Mouse (Mus musculus) layer of hippocampus, adult 8-10 months (tissue): ENCODE measurements around the gene Akt2. TPM values are rescaled to one million over a fixed set of nuclear protein-coding genes. Genes with fewer than 3 reads are reported as not detected.

ENCODE experiments used
- DNase-seq, 2 experiments: peaks; one replicate each; pipeline ENCODE4 v3.0.0; 2022; ENCODE audit warnings: low spot score in 2 of 2
- total RNA-seq, 4 experiments: library from RNA; stranded (reverse); gene quantifications; 2 replicates each; pipeline ENCODE4 v1.2.4; 2022

Gene Akt2
- 100 to 1,000 TPM in 2 of 4 experiments, 10 to 100 TPM in 2; 72.2 to 109 (median 97.5) TPM for total RNA-seq

DNA sequence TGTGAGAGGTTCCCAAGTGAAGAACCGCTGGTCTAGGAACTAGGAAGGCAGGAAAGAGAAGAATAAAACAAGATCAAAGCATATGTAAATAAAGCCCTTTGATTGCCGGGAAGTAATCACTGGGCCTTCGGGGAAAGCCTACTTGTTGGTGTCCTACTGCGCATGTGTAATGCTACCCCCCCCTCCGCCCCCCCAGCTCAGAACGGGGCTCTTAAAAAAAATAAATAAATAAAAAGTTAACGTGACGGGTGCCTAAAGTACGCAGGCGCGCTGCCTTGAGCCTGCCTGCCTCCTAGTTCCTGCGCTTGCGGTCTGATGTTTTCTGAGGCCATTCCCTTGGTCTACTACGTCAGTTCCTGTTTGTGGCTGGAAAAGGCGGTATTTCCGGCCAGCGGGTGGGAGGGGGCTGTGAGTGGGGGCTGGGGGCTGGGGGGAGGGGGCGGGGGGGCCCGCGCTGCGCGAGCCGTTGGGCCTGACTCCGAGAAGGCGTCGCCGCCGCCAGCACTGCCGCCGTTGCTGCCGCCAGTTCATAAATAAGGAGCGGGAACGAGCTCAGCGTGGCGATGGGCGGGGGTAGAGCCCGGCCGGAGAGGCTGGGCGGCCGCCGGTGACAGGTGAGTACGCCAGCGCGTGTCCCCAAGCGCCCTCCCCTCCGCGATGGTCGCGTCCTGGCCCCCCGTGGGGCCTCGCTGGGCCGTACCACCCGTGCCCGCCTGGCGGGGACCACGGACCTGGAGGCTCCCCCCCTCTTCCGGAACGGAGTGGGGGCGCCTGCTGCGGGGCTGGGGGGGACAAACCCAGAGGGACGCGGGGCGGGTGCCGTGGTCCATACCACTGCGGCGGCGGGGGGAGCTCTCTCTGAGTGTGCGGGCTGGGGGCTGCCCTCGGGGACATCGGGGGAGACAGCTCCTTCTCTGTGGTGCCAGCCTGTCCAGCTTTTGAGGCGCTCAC, at the start of gene Akt2:
TSS of gene Akt2 (plus strand) at position 287 of the 951 bp plus-strand sequence.
- DNase-seq: peak; percentile 94 to 95

DNA sequence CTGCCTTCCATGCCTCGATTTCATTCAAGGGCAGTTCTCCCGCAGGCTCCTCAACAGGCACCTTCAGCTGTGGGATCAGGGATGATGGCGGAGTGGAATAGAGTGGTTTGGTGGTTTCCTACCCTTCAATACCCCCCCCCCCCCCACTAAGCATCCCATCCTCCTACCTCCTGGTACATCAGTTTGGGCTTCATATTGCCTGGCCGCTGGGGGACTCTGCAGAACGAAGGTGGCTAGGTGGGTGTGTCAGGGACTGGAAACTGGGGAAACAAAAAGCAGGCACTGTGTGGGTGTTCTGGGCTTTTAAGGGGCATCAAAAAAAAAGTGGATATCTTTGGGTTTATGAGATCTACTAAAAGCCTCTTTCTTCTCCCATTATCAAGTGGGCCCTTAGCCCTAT, 49.4 kb upstream of the Akt2 start:
- DNase-seq: no peak

DNA sequence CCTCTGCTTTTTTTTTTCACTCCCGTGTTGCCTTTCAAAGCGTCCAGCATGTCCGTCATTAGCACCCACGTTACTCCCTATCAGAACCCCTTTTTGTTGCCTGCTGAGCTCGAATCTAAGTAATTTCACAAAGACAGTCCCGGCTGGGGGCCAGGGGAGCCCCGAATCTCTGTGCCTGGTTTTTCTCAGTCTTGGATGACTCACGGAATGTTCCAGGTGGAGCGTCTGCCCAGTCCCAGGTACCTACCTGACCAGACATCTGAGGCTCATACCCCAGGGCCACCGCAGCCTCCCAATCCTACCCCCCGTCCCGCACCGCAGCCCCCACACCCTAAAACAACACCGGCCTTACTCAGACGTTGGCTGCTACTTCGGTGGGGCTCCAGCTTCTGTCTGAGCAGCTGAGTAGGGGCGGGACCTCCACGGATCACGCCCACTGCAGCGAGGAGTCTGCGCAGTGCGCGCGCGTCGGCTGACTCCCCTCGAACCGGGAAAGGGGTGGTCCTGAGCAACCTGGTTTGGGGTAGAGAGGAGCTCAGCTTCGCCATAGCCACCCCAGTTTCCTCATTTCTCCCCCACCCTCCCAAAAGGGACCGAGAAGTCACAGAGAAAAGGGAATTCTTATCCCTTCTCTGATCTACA, 48.8 kb upstream of the Akt2 start:
- peak; percentile 86 to 89 for DNase-seq

DNA sequence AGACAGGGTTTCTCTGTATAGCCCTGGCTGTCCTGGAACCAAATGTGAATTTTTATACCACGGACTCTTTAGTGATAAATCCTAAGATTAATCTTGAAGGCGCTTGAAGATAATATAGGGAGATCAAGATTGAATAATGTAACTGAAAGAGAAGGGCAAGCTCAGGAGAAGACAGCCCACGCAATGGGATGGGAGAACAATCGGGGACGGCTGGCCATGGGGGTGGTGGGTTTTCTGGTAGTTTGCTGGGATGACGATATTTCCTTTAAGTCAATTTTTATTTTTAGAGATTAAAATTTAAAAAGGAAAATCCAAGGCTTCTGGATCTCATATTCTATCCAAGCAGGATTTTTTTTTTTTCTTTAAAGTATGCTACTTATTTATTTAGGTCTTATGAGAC, 48.3 kb upstream of the Akt2 start:
- DNase-seq: no peak

DNA sequence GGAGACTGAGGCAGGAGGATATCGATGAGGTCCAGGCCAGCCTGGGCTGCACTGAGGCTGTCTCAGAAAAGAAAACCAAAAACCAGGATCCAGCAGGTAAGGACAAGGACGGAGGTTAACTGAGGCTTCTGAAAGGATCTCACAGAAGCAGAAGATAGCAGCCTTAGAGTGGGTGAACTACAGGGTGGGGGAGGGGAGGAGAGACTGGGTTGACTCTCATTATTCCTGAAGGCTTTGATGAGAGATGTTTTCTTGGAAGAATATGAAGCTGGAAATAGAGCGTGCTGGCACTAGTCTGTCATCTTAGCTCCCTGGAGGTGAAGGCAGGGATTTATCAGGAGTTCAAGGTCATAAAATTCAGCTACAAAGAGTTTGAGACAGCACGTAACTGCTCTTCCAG, 47.5 kb upstream of the Akt2 start:
- DNase-seq: no peak

DNA sequence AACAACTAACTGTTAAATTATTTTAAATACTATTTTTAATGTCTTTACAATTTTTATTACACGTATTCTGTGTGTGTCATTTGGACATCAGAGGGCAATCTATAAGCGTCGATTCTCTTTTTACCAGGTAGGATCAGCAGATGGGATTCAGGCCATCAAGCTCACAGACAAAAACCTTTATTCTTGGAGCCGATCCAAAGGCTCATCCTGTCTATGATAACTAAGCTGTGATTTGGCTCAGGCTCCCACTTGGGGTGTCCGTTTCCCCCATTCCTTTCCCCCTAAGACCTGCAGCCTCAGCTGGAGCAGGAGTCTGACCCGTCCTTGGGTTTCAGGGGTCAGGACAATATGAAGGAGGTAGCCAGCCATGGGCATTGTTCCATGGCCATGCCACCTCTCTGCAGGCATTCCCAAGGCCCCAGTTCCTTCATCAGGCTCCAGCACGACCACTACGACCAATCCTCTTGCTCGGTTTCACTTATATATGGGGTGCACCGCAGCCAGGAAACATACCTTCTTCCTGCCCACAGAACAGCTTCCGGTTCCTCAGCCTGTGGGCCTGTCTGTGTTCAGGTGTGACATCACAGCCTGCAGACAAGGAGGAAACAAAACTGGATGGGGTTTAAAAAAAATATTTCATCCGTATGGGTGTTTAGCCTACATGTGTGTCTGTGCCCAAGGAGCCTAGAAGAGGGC, 46.5 kb upstream of the Akt2 start:
- DNase-seq: no peak

DNA sequence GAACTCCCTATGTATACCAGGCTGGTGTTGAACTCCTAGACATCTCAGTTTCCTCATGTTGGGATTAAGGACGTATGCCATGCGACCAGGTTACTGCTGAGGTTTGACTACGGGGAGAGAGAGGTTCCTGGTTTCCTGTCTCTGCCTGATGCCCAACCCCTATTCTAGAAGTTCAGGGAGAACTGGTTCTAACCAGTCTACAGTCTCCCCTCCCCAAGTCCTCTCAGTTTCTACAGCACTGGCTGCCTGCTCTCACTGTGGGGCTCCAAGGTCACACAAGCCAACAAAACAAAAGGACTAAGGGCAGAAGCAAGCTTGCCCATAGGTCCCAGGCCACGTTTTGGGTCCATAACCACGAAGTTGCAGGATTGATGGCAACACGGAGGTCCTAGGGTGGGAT, 41.8 kb upstream of the Akt2 start:
- no peak for DNase-seq

DNA sequence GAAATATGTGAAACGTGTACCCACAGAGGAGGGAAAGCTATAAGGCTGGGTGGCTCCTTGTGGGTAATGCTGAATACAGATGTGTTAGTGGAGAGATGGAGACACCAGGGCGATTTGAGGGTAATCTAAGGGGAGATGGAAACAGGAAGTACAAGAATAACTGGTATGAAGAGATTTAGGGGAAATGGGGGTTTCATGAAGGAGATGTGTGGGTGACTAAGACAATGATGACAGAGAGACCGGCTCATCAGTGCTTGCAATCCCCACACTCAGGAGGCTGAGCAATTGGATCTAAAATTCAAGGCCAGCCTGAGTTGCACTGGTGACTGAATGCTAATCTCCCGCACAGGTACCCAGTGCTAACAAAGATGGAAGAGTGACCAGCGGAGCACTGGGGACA, 39.3 kb upstream of the Akt2 start:
- DNase-seq: no peak

DNA sequence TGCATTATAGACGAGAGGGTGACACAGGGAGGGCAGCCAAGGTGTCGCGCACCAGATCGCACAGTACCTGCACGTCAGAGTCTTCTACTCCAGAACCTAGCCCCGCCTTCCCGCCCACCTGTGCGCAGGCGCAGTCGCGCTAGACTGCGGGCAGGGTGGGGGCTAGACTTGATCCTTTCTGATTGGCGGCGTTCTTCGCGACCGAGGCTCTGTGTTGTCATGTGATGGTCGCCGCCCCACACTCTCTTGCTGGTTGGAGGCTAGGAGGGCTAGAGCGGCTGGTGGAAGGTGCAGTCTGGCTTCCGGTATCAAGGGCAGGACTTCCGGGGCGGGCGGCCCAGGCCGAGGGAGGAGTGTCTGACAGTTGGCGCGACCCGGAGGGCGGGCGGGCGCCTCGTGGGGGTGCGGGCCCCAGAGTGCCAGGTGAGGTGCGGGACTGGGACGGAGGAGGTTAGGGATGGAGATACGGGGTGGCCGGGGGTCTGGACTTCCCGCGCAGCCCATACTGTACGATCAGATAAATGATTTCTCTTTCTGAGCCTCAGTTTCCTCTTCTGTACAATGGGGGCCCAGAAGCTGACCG, 38.3 kb upstream of the Akt2 start, which contains the start of the genes Pld3 and 2310022A10Rik:
TSS of gene Pld3 (minus strand) at position 288 of the 583 bp plus-strand sequence.
TSS of gene 2310022A10Rik (plus strand) at position 303 of the 583 bp plus-strand sequence.
- DNase-seq: peak; percentile 97 to 98

DNA sequence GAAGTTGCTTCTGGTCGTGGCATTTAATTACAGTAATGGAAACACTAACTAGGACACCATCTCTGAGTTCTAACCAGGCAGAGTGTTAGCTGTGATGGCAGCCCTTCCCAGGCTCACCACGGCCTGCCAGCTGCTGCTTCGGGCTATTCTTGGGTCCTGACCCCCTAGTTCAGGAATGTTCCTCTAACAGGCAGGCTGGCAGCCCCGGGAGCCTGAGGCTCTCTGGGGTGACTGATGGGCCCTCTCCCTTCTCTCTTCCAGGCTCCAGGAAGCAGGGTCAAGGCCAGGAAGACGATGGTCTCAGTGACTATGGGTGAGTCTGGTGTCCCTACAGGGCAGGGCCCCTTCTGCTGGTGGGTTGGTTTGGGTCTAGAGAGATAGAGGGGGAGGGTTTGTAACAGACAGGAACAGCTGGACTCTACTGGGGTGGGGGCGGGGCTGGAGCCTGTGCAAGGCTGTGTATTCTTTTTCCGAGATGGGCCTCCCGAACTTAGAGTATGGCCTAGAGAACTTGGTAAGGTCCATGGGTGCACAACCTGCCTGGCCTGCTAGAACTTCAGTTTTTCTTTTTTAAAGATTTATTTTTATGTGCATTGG, 31.0 kb upstream of the Akt2 start:
- no peak for DNase-seq

DNA sequence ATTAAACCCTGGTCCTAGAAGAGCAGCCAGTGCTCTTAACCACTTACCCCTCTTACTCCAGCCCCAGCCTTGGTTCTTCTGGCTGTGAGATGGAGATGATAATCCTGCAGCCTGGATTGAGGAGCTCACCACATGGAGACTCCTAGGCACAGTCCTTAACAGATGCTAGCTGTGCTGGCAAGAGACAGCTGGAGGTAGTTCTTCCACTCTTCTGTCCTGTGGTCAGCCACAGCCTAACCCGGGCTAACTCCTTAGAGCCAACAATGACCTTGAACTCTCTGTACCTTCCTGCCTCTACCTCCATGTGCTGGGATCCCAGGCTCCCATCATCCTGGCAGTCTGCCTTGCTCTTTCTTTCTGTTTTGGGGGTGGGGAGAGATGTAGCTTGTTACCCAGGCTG, 30.4 kb upstream of the Akt2 start:
- no peak for DNase-seq

DNA sequence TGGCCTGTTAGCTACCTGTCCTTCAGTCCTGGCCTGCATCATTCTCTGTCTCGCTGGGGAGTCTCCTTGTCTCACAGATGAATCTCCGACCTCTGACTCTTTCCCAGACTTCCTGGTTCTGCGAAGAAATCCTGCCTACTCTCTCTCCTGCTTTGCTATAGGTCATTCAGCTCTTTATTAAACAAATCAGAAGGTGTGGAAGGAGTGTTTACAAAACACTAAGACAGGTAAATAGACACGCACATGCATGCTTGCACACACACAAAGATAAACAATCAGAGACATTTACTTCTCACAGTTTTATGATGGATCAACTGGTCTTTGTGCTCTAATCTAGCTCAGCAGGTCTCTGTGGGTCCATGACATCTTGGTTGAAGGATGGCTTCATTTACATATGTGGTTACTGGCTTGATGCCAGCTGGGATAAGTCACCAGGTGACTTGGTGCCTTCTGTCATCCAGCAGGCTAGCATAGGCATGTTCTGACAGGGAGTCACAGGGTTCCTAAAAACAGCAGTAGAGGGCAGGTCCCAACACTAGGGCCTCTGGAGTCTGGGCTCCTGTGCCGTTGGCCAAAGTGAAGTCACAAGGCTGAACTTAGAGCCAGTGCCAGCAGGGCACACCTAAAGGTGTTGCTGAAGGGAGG, 21.6 kb upstream of the Akt2 start:
- DNase-seq: no peak

DNA sequence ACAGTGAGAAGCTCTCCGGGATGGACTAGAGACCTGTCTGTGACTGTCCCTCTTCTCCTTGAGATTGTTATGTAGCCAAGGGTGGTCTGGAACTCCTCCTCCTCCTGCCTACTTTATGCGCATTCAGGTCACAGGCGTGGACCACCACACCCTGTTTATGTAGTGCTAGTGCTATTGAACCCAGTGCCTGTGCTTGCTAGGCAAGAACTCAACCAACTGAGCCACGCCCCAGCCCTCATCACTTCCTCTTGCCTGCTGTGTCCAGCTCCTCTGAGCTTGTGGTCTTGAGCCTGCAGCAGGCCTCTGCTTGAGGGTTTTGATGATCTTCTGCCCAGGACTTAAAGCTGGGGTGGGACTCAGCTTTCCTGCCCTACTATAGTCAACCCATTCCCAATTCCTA, 19.2 kb upstream of the Akt2 start:
- no peak for DNase-seq

DNA sequence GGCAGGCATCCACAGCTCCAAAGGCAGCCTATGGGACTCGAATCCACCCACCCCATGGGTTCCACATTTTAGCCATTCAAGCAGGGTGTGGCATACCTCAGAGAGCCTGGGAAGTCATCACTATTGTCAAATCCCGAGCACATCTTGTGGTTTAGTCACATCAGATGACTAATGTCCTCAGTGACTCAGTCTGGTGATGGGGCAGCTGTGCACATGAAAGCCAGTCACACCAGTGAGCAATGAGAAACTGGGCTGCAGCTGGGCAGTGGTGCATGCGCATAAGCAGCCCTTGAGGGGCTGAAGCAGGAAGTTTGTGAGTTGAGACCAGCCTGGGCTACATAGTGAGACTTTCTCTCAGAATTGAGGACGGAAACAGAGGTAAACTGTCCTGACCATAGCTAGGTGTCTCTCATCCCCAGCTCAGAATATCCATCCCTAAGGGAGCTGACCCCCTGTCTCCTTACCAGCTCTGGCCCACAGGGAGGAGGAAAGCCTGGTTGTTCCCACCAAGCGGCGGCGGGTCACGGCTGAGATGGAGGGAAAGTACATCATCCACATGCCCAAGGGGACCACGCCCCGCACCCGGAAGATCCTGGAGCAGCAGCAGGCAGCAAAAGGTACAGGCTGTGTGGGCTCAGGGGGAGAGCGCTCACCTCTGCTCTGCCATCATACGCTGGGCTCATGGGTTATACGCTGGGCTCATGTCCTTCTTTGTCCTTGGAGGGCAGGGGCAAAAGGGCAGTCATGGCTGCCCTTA, 17.1 kb upstream of the Akt2 start:
- DNase-seq: no peak

DNA sequence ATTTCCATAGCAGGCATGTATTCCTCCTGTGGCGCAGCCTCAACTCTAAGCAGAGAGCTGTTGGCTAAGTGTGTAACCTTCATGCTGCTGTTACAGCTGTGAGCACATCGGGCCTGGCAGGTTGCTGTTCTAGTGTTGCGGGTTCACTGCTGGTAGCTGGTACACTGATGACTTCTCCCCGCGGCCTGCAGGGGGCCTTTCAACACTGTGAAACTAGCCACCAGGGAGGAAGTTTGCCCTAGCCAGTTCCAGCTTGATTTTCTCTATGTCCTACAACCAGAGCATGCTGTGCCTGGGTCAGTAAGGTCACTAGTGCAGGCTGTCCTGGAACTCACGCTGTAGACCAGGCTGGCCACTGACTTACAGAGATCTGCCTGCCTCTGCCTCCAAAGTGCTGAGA, 14.4 kb upstream of the Akt2 start:
- DNase-seq: peak in 1 of 2 experiments; percentile 42

DNA sequence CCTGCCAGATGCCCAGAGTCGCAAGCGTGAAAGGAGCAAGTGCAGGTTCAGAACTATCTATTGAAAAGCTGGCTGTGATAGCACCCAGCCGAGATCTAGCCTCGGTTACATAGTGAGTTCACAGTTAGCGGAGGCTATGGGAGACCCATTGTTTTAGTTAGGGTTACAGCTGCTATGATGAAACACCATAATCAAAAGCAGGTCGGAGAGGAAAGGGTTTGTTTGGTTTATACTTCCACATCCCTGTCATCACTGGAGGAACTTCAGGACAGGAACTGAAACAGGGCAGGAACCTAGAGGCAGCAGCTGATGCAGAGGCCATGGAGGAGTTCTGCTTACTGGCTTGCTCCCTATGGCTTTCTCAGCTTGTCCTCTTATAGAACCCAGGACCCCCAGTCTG, 13.8 kb upstream of the Akt2 start:
- no peak for DNase-seq

DNA sequence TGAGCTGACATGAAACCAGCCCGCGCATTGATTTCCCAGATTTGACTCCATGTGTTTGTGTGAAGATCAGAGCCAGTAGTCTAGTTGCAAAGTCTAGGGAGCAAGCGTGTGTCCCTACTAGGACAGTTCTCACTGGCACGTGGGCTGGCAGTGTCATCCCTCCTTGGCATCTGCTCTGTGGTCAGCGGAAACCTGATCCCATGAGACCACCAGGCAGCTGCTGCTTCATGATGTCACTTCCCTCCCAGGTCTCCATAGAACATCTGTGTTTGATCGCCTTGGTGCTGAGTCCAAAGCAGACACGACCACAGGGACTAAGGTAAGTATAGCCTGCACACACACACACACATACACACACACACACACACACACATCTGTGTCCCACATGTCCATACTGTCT, 12.9 kb upstream of the Akt2 start:
- DNase-seq: no peak

DNA sequence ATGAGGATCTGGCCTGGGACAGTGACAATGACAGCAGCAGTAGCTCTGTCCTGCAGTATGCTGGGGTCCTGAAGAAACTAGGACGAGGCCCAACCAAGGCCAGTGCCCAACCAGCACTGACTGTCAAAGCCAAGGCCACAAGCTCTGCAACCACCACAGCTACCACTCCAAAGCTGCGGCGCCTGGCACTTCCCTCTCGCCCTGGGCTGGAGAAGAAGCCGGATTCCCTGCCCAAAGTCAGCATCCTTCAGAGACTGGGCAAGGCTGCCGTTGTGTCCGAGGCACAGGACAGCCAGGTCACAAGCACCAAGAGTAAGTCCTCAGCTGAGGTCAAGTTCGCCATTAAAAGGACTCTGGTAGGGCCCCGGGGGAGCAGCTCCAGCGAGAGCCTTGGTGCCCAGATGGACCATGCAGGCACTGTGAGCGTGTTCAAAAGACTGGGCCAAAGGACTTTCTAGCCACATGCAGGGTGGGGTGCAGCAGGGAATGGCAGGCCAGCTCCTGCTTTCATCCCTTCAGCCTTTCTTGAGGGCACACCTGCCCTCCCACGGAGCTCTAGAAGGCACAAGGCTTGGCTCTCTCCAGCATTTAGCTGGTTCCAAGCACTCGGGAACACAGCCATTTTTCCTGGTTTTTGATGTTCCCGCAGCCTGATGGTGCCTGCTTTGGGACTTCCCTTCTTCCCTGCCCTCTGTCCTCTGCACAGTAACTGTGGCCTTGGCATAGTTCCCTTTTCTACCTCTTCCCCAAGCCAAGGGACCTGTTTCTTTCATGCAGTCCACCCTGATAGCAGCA, 10.8 kb upstream of the Akt2 start:
- DNase-seq: no peak

DNA sequence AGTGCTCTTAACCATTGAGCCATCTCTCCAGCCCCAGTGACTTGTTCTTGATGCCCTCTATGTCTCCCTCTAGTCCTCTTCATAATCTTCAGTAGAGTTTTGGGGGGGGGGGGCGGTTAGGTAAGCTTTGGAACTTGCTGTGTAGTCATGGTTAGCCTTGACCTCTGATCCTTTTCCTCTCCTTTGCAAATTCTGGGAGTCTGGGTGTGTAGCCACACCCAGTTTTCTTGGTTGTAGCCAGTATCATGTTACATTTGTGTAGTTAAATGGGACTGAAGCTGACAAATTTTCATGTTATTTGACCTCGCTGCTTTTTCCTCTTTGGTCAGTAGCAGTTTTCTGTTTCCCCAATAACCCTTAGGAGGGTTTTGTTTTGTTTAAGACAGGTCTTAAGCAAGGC, 4.5 kb upstream of the Akt2 start:
- no peak for DNase-seq
